Mouse (Mus musculus): ENCODE results near the gene Ptpn14. TPM values are rescaled to one million over a fixed set of nuclear protein-coding genes. Genes with fewer than 3 reads are reported as not detected.

Ptpn14 gene
- polyA plus RNA-seq, 1 experiment, result 0.50 TPM

DNA sequence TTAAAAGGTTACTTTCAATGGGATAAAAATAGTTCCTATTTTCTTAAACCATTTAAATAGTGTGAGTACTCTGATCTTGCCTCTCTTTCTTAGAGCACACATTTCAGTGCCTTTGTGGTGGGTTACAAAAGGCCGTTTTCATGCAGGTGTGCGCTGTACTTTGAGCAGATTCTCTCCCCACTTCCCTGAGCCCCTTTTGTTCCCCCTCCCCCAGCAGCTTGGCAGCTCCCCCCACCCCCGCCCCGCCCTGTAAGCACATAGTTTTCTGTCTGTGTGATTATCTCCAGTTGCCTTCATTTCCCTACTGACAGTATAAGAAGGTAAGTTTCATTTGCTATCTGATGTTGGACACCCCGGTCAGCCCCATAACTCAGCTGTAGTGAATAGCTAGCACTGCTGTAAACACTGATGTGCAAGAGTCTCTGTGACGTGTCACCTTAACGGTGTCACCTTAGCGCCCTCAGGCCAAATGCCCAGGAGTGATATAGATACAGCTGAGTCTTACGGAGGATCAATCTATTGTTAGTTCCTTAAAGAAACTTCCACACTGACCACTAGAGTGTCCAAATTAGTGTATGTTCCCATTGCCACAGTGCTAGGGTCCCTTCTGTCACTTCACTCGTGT, 53.8 kb downstream of the Ptpn14 start:
- Histone ChIP-seq H3K4me3 (ENCODE audit: insufficient read depth, low read length) (no peak overlapping the region), H3K4me1 (ENCODE audit: control insufficient read depth, insufficient read depth, low read length) (no peaks in the 10 kb centered on the region), H3K27ac (ENCODE audit: insufficient read depth, low read depth, low read length) (no peak overlapping the region)
- no peak for TF ChIP-seq POLR2A (IDR thresholded peaks at IDR 0.05; ENCODE audit: borderline replicate concordance, low read depth, low read length)
- TF ChIP-seq CTCF (IDR thresholded peaks at IDR 0.05; ENCODE audit: low read depth, low read length), result no peak

DNA sequence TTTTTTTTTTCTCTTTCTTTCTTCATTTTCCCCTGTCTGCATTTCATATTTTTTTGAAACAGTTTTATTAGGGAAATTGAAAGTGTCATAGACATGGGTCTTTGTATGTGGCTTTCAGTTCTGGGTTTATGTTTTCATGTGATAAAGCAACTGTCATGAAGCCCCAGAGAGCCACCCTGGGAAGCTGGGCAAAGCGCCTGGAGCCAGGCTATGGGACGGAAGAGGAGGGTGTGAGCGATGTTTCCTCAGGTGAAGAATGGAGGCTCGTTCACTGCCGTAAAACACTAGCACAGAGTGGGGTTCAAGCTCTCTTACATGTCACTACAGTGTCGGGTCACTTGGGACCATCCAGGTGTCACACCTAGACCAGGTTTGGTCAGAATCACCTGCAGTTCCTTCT, 54.6 kb downstream of the Ptpn14 start:
- no peaks in the 10 kb centered on the region for H3K4me1 ChIP-seq (ENCODE audit: control insufficient read depth, insufficient read depth, low read length)
- no peak overlapping the region for H3K4me3 ChIP-seq (ENCODE audit: insufficient read depth, low read length)
- H3K27ac ChIP-seq (ENCODE audit: insufficient read depth, low read depth, low read length), result no peak overlapping the region
- no peak for TF ChIP-seq POLR2A (IDR thresholded peaks at IDR 0.05; ENCODE audit: borderline replicate concordance, low read depth, low read length)
- TF ChIP-seq CTCF (IDR thresholded peaks at IDR 0.05; ENCODE audit: low read depth, low read length), result no peak

DNA sequence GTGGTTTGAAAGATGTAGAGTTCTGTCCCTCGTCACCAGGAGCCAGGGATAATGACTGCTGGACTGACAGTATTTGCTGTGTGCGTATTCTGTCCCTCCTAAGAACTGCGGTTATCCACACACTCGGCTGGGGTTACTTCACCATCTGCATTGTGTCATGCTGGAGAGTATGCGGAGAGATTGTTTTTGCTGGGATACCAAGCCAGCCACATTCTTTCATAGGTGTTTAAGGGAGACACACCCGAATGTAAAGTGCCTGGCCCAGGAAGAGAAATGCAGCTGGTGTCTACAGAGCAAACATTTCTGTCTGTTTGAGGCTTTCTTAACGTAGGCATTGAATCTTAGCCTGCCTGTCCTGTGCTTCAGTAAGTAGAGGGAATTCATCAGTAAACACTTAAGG, 56.4 kb downstream of the Ptpn14 start:
- TF ChIP-seq CTCF (IDR thresholded peaks at IDR 0.05; ENCODE audit: low read depth, low read length), result no peak
- TF ChIP-seq POLR2A (IDR thresholded peaks at IDR 0.05; ENCODE audit: borderline replicate concordance, low read depth, low read length), result no peak
- no peaks in the 10 kb centered on the region for H3K4me1 ChIP-seq (ENCODE audit: control insufficient read depth, insufficient read depth, low read length)
- H3K4me3 ChIP-seq (ENCODE audit: insufficient read depth, low read length), result no peak overlapping the region
- no peak overlapping the region for H3K27ac ChIP-seq (ENCODE audit: insufficient read depth, low read depth, low read length)

DNA sequence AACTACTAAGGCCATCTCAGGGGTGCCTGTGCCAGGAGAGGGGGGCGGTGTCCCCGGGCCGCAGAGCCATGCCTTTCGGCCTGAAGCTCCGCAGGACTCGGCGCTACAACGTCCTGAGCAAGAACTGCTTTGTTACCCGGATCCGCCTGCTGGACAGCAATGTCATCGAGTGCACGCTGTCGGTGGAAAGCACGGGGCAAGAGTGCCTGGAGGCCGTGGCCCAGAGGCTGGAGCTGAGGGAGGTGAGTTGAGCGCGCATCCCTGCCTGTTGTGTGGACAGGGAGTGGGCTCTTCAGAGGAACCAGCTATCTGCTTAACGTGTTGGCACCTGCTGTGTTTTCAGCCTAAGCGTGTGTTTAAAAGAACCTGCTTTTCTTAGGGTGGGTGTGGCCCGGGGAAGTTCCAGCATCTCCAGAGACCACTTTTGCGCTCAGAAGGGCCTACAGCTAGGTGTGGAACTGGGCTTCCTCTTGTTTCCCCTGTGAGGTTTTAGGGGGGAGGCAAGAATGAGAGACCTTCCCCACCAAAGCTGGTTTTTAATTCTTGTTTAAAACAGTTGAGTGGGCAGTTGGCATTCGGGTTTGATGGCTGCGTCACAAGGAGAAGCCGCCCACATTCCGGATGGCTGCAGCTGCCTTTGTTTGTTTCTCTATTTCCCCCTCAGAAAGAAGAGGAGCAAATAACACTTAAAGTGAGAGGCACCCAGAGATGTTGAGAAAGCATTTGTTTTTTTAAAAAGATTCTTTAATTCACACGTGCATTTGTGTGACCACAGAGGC, 58.8 kb downstream of the Ptpn14 start:
- Histone ChIP-seq H3K4me1 (ENCODE audit: control insufficient read depth, insufficient read depth, low read length) (no peaks in the 10 kb centered on the region), H3K27ac (ENCODE audit: insufficient read depth, low read depth, low read length) (no peak overlapping the region), H3K4me3 (ENCODE audit: insufficient read depth, low read length) (no peak overlapping the region)
- TF ChIP-seq POLR2A (IDR thresholded peaks at IDR 0.05; ENCODE audit: borderline replicate concordance, low read depth, low read length) (no peak), CTCF (IDR thresholded peaks at IDR 0.05; ENCODE audit: low read depth, low read length) (no peak)

DNA sequence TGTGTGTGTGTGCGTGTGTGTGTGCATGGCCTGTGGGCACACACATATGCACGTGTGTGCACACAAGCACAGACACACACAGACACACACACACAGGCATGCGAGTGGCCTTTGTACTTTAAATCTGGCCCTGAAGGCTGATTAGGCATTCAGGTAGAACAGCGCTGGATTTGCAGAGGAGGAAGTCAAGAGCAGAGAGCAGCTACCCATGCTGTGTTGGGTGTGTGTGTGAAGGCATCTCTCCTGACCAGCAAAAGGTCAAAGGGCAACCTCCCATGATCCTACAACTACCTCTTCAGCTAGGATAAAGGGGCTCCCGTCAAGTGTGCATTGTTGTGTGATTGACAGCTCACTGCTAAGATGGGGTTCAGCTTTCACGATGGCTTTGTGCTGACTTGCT, 61.5 kb downstream of the Ptpn14 start:
- Histone ChIP-seq H3K4me3 (ENCODE audit: insufficient read depth, low read length) (no peak overlapping the region), H3K27ac (ENCODE audit: insufficient read depth, low read depth, low read length) (no peak overlapping the region), H3K4me1 (ENCODE audit: control insufficient read depth, insufficient read depth, low read length) (no peaks in the 10 kb centered on the region)
- no peak for TF ChIP-seq CTCF (IDR thresholded peaks at IDR 0.05; ENCODE audit: low read depth, low read length)
- no peak for TF ChIP-seq POLR2A (IDR thresholded peaks at IDR 0.05; ENCODE audit: borderline replicate concordance, low read depth, low read length)

DNA sequence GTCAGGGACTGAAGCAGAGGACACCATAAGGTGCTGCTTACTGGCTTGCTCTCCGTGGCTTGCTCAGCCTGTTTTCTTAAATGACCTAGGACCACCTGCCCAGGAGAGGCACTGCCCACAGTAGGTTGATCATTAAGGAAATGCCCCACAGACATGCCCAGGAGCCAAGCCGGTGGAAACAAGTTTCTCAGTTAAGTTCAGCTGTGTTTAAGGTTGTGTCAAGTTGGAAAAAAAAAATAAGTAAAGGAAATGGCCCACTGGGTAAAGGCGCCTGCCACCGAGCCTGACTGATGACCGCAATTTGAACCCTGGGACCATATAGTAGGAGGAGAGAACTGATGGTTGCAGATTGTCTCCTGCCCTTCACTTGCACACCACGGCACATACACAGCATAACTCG, 62.6 kb downstream of the Ptpn14 start:
- no peak overlapping the region for H3K4me3 ChIP-seq (ENCODE audit: insufficient read depth, low read length)
- TF ChIP-seq POLR2A (IDR thresholded peaks at IDR 0.05; ENCODE audit: borderline replicate concordance, low read depth, low read length) (no peak), CTCF (IDR thresholded peaks at IDR 0.05; ENCODE audit: low read depth, low read length) (no peak)
- H3K4me1 ChIP-seq (ENCODE audit: control insufficient read depth, insufficient read depth, low read length), result no peaks in the 10 kb centered on the region
- H3K27ac ChIP-seq (ENCODE audit: insufficient read depth, low read depth, low read length), result no peak overlapping the region

DNA sequence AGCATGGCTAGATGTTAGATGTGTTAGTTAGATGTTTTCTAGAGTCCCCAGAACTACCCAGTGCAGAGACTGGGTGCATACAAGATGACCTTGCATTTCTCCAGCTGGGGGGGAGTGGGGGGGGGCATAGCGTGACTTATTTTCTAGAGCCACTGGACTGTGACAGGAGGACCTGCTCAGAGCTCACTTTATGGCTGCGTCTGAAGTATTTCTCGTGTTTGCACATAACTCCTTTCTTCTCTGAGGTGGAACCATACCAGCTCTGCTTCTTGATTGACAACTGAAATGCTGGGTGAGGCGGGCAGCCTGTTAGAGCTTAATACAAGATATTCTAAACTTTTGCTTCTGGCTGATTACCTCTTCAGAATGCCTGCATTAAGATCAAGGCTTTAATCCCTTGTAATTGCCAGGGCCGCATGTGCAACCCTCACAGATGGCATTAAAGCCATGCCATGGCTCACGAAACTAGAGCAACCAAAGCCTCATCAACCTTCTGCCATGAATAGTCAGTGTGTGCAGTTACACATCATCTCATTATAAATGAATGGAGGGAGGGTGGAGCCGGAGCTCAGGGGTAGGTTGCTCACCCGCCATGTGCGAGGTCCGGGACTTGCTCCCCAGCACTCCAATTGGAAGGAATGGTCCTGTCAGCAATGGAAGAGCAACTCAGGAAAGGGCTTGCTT, 63.6 kb downstream of the Ptpn14 start:
- Histone ChIP-seq H3K4me1 (ENCODE audit: control insufficient read depth, insufficient read depth, low read length) (no peaks in the 10 kb centered on the region), H3K4me3 (ENCODE audit: insufficient read depth, low read length) (no peak overlapping the region), H3K27ac (ENCODE audit: insufficient read depth, low read depth, low read length) (no peak overlapping the region)
- TF ChIP-seq POLR2A (IDR thresholded peaks at IDR 0.05; ENCODE audit: borderline replicate concordance, low read depth, low read length) (no peak), CTCF (IDR thresholded peaks at IDR 0.05; ENCODE audit: low read depth, low read length) (no peak)

DNA sequence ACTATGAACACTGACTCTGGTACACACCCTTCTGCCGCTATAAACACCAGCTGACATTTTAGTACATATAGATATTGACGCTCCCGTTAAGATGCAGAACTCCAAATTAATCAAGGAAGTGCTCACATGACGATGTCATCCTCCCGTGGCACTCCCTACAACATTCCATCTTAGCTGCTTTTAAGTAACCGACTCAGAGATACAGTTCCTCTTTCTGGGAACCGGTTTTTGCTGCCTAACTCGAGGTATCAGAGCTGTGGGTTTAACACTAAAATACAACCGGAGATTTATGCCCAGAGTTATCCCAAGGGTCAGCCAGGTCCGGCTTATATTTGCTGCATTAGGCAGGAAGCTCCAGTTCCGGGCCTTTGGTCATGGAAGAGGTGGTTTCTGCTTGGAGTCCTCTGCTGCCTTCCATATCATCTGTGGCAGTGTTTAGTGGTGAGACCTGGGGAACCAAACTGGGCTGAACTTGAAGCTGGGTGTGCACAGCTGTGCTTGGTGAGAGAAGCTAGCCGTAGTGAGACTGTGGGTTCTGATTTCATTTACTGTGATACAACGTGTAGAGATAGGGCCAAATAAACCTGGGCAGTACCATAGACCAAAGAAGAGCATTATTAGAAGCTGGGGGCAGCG, 64.6 kb downstream of the Ptpn14 start:
- TF ChIP-seq CTCF (IDR thresholded peaks at IDR 0.05; ENCODE audit: low read depth, low read length), result no peak
- no peak for TF ChIP-seq POLR2A (IDR thresholded peaks at IDR 0.05; ENCODE audit: borderline replicate concordance, low read depth, low read length)
- H3K27ac ChIP-seq (ENCODE audit: insufficient read depth, low read depth, low read length), result no peak overlapping the region
- no peak overlapping the region for H3K4me3 ChIP-seq (ENCODE audit: insufficient read depth, low read length)
- no peaks in the 10 kb centered on the region for H3K4me1 ChIP-seq (ENCODE audit: control insufficient read depth, insufficient read depth, low read length)

DNA sequence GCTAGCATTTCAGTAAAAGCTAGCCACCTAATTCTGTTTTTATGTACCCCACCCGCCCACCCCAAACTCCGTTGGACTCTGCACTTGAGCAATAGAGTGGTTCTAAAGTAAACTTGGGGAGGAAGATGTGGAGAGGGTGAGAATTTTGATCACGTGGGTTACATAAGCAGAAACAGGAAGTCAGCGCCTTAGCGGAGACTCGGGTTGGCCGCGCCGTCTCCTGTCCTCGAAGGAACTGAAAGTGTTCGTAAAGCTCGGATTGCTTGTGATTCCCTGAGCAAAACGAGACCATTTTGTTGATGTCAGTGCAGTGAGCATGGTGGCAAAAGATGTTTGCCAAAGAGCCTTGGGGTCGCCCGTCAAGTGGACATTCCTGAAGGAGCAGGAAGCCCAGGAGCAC, 70.9 kb downstream of the Ptpn14 start:
- peaks cover 2% of the 10 kb centered on the region; the same call in 1 of the 2 replicates for H3K4me1 ChIP-seq (ENCODE audit: control insufficient read depth, insufficient read depth, low read length)
- TF ChIP-seq POLR2A (IDR thresholded peaks at IDR 0.05; ENCODE audit: borderline replicate concordance, low read depth, low read length) (no peak), CTCF (IDR thresholded peaks at IDR 0.05; ENCODE audit: low read depth, low read length) (no peak)
- H3K4me3 ChIP-seq (ENCODE audit: insufficient read depth, low read length), result no peak overlapping the region
- peak overlapping the region; percentile 13 for H3K27ac ChIP-seq (ENCODE audit: insufficient read depth, low read depth, low read length)

All from bone marrow macrophage, adult 2 months (primary cell).